Mouse (Mus musculus) neural tube, embryonic 10.5 days (tissue): ENCODE results near the gene Slc2a9.

Experiments used
- DNase-seq: peaks from one replicate; pipeline ENCODE4 v3.0.0-alpha.2; 2017; ENCODE audit warnings: low spot score; ENCODE audit errors: extremely low spot score

The Slc2a9 gene

GRCm38 (mm10) chr5:38502992-38503391, at the start of gene Slc2a9:
Gene Slc2a9, minus strand, starts transcription at chr5:38503143.
- DNase-seq, result no peak

- no peak for DNase-seq
Observed at GRCm38 (mm10) chr5:38552615-38553014, 49.7 kb upstream of the Slc2a9 start.

GRCm38 (mm10) chr5:38550221-38550768, 47.4 kb upstream of the Slc2a9 start:
- no peak for DNase-seq

- DNase-seq, result no peak
Observed at GRCm38 (mm10) chr5:38549461-38549909, 46.5 kb upstream of the Slc2a9 start.

- DNase-seq, result no peak
Observed at GRCm38 (mm10) chr5:38547375-38547774, 44.4 kb upstream of the Slc2a9 start.

- DNase-seq, result no peak
Observed at GRCm38 (mm10) chr5:38544423-38545415, 41.8 kb upstream of the Slc2a9 start.

GRCm38 (mm10) chr5:38543496-38544217, 40.7 kb upstream of the Slc2a9 start:
- DNase-seq, result no peak

GRCm38 (mm10) chr5:38541728-38542127, 38.8 kb upstream of the Slc2a9 start:
- DNase-seq, result no peak

GRCm38 (mm10) chr5:38540898-38541297, 38.0 kb upstream of the Slc2a9 start:
- no peak for DNase-seq

- DNase-seq, result no peak
Observed at GRCm38 (mm10) chr5:38538508-38538907, 35.6 kb upstream of the Slc2a9 start.

- no peak for DNase-seq
Observed at GRCm38 (mm10) chr5:38537845-38538244, 34.9 kb upstream of the Slc2a9 start.

GRCm38 (mm10) chr5:38536822-38537221, 33.9 kb upstream of the Slc2a9 start:
- no peak for DNase-seq

GRCm38 (mm10) chr5:38532084-38532483, 29.1 kb upstream of the Slc2a9 start:
- no peak for DNase-seq

GRCm38 (mm10) chr5:38529724-38530428, 26.9 kb upstream of the Slc2a9 start:
- DNase-seq, result peak; percentile 18

GRCm38 (mm10) chr5:38522977-38523376, 20.0 kb upstream of the Slc2a9 start:
- no peak for DNase-seq

- DNase-seq, result no peak
Observed at GRCm38 (mm10) chr5:38520838-38521237, 17.9 kb upstream of the Slc2a9 start.

- DNase-seq, result no peak
Observed at GRCm38 (mm10) chr5:38516267-38516666, 13.3 kb upstream of the Slc2a9 start.

GRCm38 (mm10) chr5:38512991-38513390, 10.0 kb upstream of the Slc2a9 start:
- no peak for DNase-seq

GRCm38 (mm10) chr5:38509568-38509967, 6.6 kb upstream of the Slc2a9 start:
- no peak for DNase-seq

- no peak for DNase-seq
Observed at GRCm38 (mm10) chr5:38505435-38505765, 2.5 kb upstream of the Slc2a9 start.

- no peak for DNase-seq
Observed at GRCm38 (mm10) chr5:38504747-38505434, 1.9 kb upstream of the Slc2a9 start.
